Mouse (Mus musculus) cerebellum, adult 2 months (tissue): ENCODE measurements at regions not wholly inside any gene's neighbourhood (a gene's known extent, or its start where the extent isn't known, plus 50 kb on each side); places are given as distances from the start of the nearest gene placed in this dataset.
"Not testable (repeated sequence)": the region's sequence is repeated elsewhere in the genome, so short reads cannot be mapped to it uniquely, and the experiment has no call there.

ENCODE experiments used
- DNase-seq, 2 experiments: peaks; one replicate each; pipeline ENCODE4 v3.0.0; 2021
- H3K27ac ChIP-seq: fragments of 200-500 bp; 2 replicates; pipeline ENCODE4 v1.5.1; 2012; ENCODE audit warnings: low read length, control low read depth, inconsistent platforms; ENCODE audit not compliant: insufficient read depth
- H3K27me3 ChIP-seq: fragments of 200-500 bp; 2 replicates; pipeline ENCODE4 v1.6.1; 2012; ENCODE audit warnings: inconsistent platforms, mild to moderate bottlenecking, low read length, moderate library complexity; ENCODE audit not compliant: control insufficient read depth, insufficient read depth
- H3K4me1 ChIP-seq: fragments of 200-500 bp; 2 replicates; pipeline ENCODE4 v1.6.1; 2011; ENCODE audit warnings: low read length; ENCODE audit not compliant: control insufficient read depth, insufficient read depth
- H3K4me3 ChIP-seq: fragments of 200-500 bp; replicated peaks from 2 replicates; pipeline ENCODE3; 2011; ENCODE audit warnings: mild to moderate bottlenecking, low read depth, low read length, control low read depth; ENCODE audit not compliant: insufficient read depth
- WGBS: fragments of 180-500 bp; shearing (Covaris S2); methylation state at CpG from one replicate; pipeline ENCODE4 v1.1.7; 2018; 5-methylcytosine and 5-hydroxymethylcytosine counted together

- H3K27ac ChIP-seq, H3K4me1 ChIP-seq, H3K4me3 ChIP-seq, H3K27me3 ChIP-seq: not testable (repeated sequence)
- DNase-seq, result peak in 1 of 2 experiments; percentile 0
- WGBS, result 85% methylated on average over 6 of the region's 7 CpGs
Observed at GRCm38 (mm10) chrX:4899187-4899586, 52.7 kb upstream of the Btbd35f27 start.
